Mouse (Mus musculus): ENCODE data around the gene Abhd8. TPM values are rescaled to one million over a fixed set of nuclear protein-coding genes. Genes with fewer than 3 reads are reported as not detected.

The Abhd8 gene
- polyA plus RNA-seq, 1 experiment = 475 TPM

DNA sequence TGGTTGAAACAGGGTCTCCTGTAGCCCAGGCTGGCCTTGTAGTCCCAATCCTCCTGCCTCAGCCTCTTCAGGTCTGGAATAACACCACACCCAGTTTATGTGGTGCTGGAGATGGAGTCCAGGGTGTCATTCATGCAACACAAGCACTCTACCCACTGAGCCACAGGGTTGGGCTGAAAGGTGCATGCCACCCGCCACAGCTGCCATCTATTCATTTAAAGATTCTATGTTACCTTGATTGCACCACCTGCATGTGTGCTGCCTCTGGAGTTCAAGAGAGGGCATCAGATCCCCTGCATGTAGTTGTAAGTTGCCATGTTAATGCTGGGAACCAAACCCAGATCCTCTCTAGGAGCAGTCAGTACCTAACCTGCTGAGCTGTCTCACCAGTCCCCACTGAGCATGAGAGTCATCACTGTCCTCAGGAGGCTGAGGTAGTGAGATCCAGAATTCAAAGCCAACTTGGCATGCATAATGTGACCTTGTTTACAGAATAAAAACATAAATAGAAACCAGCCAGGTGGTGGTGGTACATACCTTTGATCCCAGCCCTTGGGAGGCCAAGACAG, 33.7 kb upstream of the Abhd8 start:
- Histone ChIP-seq H3K4me1 (ENCODE audit: control insufficient read depth, insufficient read depth, low read length) (no peaks in the 10 kb centered on the region), H3K4me3 (ENCODE audit: insufficient read depth, low read length) (no peak overlapping the region), H3K27ac (ENCODE audit: insufficient read depth, low read length) (no peak overlapping the region)
- TF ChIP-seq CTCF (IDR thresholded peaks at IDR 0.05; ENCODE audit: extremely low read depth, insufficient read depth, low read length) = no peak
- no peak for TF ChIP-seq POLR2A (IDR thresholded peaks at IDR 0.05; ENCODE audit: extremely low read depth, insufficient read depth, low read length)

DNA sequence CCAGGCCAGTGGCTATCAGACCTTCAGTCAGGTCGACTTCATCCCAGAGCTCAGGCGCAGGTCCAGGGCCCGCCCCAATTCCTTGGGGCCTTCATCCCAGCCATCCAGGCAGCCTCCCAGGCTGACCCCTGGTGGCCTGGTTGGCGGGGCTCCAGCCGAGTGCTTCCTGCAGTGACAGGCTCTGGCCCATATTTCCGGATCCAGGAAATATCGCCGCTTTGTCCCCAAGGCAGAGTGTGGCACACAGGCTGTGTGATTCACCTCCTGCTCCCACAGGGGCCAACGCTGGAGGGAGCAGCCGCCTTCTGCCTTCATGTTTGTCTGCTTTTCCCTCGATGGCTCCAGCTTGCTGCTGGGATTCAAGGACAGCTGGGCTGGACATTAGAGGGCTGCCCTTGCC, 33.0 kb upstream of the Abhd8 start:
- H3K27ac ChIP-seq (ENCODE audit: insufficient read depth, low read length) = no peak overlapping the region
- TF ChIP-seq CTCF (IDR thresholded peaks at IDR 0.05; ENCODE audit: extremely low read depth, insufficient read depth, low read length) (no peak), POLR2A (IDR thresholded peaks at IDR 0.05; ENCODE audit: extremely low read depth, insufficient read depth, low read length) (no peak)
- H3K4me3 ChIP-seq (ENCODE audit: insufficient read depth, low read length) = no peak overlapping the region
- H3K4me1 ChIP-seq (ENCODE audit: control insufficient read depth, insufficient read depth, low read length) = no peaks in the 10 kb centered on the region

DNA sequence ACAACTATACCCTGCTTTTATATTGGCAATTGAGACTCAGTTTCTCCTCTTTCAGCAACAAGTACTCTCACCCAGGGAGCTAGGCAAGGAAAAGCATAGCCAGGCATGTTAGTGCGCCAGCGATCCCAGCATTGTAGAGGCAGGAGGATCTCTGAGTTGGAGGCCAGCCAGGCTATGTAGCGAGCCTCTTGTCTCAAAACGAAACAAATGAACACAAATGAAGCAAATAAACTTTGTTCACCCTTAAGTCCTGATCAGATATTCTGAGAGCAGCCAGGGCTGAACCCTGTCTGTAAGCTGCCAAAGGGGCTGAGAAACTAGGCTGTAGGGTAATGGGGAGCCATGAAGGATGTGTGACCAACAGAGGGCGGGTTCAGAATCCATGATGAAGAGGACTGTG, 32.4 kb upstream of the Abhd8 start:
- H3K27ac ChIP-seq (ENCODE audit: insufficient read depth, low read length) = no peak overlapping the region
- TF ChIP-seq CTCF (IDR thresholded peaks at IDR 0.05; ENCODE audit: extremely low read depth, insufficient read depth, low read length) (no peak), POLR2A (IDR thresholded peaks at IDR 0.05; ENCODE audit: extremely low read depth, insufficient read depth, low read length) (no peak)
- no peak overlapping the region for H3K4me3 ChIP-seq (ENCODE audit: insufficient read depth, low read length)
- no peaks in the 10 kb centered on the region for H3K4me1 ChIP-seq (ENCODE audit: control insufficient read depth, insufficient read depth, low read length)

DNA sequence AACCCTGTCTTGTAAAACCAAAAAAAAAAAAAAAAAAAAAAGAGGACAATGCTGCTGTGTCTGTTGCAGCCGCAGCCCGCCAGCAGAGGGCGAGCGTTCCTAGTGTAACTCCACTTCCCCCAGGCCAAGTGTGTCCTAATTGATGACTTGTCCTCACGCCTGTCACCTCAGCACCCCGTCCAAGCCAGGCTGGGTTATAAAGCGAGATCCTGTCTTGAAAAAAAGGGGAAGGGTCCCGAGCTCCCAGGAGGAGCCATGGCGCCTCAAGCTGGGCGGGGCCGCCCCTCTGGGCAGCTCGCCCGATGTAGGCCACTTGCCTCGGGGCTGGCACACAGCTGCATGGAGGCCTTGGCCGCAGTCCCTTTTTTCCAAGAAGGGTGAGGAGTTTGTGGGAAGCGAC, 31.6 kb upstream of the Abhd8 start:
- no peak overlapping the region for H3K27ac ChIP-seq (ENCODE audit: insufficient read depth, low read length)
- H3K4me1 ChIP-seq (ENCODE audit: control insufficient read depth, insufficient read depth, low read length) = no peaks in the 10 kb centered on the region
- TF ChIP-seq CTCF (IDR thresholded peaks at IDR 0.05; ENCODE audit: extremely low read depth, insufficient read depth, low read length) (peak; percentile 55), POLR2A (IDR thresholded peaks at IDR 0.05; ENCODE audit: extremely low read depth, insufficient read depth, low read length) (no peak)
- no peak overlapping the region for H3K4me3 ChIP-seq (ENCODE audit: insufficient read depth, low read length)

DNA sequence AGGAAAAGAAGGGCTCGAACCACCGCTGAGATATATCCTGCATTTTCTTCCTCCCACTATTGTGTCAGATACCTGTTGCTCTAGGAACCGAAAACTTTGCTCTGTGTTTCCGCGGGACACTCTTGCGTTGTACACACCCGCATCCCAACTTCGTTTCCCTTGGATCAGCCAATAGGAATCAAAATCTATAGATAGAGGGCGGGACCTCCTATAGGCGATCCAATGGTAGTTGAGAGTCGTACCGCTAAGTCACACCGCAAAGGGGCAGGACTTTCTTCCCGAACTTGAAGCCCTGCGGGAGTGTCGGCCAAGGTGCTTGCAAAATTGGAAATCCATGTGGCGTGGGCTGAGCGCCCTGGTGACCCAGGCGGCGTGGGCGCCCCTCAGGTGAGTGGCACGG, 25.0 kb upstream of the Abhd8 start:
- H3K4me1 ChIP-seq (ENCODE audit: control insufficient read depth, insufficient read depth, low read length) = peaks cover 5% of the 10 kb centered on the region; the same call in 1 of the 2 replicates
- no peak for TF ChIP-seq CTCF (IDR thresholded peaks at IDR 0.05; ENCODE audit: extremely low read depth, insufficient read depth, low read length)
- peak; percentile 89 for TF ChIP-seq POLR2A (IDR thresholded peaks at IDR 0.05; ENCODE audit: extremely low read depth, insufficient read depth, low read length)
- H3K4me3 ChIP-seq (ENCODE audit: insufficient read depth, low read length) = peak overlapping the region; percentile 78
- H3K27ac ChIP-seq (ENCODE audit: insufficient read depth, low read length) = no peak overlapping the region

DNA sequence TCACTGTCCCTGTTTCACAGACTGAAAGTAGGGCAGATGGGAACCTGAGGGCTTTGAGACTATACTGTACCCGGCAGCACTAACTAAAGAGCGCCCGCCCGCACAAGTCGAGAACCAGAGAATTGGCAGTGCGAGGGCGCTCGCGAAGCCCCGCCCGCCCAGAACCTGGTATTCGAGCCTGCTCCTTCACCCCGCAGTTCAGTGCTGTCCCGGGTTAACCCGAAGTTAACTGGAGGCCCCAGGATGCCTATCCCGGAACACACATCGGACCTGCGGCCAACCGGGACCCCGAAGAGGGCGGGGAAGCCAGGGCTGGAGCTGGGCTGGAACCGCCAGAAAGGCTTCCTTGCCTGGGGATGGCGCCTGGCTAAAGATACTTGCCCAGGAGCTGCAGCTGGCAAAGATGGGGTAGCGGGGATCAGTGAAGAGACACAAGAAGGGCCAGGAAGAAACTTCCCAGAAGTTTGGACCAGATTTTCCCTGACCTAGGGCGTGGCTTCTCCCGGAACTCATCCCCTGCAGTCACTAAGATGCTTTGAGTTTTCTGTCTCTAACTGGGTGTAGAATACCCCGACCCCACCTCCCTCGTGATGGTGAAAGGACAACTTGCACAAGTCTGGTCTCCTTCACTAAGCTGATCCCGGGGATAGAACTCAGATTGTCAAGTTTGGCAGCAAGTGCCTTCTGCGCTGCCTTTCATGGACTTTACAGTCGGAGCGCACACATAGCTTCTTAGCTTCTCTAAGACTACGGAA, 24.4 kb upstream of the Abhd8 start, which contains the start of gene Gtpbp3:
Gene Gtpbp3, plus strand, starts transcription at position 413 of the 755 bp plus-strand sequence.
- TF ChIP-seq POLR2A (IDR thresholded peaks at IDR 0.05; ENCODE audit: extremely low read depth, insufficient read depth, low read length) = no peak
- no peak for TF ChIP-seq CTCF (IDR thresholded peaks at IDR 0.05; ENCODE audit: extremely low read depth, insufficient read depth, low read length)
- peak within 1 kb of the TSS; percentile 78 for H3K4me3 ChIP-seq (ENCODE audit: insufficient read depth, low read length)
- H3K27ac ChIP-seq (ENCODE audit: insufficient read depth, low read length) = no peak within 1 kb of the TSS
- H3K4me1 ChIP-seq (ENCODE audit: control insufficient read depth, insufficient read depth, low read length) = peaks cover 5% of the 10 kb centered on the region; the same call in 1 of the 2 replicates

DNA sequence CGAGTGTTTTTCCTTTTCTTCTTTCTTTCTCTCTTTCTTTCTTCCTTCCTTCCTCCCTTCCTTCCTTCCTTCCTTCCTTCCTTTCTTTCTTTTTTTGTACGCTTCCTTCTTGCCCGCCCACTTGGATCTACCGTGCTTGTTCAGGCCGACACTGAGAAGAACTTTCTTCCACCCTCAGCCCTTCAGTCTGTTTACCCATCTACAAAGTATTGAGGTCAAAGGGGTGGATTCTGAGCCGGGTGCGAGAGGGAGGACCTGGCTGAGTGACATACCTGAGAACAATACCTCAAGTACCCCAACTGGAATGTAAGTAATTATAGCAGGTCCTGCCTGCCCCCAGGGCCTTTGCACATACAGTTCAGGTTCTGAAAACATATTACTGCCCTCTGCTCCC, 22.7 kb upstream of the Abhd8 start:
- TF ChIP-seq CTCF (IDR thresholded peaks at IDR 0.05; ENCODE audit: extremely low read depth, insufficient read depth, low read length) (no peak), POLR2A (IDR thresholded peaks at IDR 0.05; ENCODE audit: extremely low read depth, insufficient read depth, low read length) (no peak)
- Histone ChIP-seq H3K4me3 (ENCODE audit: insufficient read depth, low read length) (peak overlapping the region; percentile 88), H3K4me1 (ENCODE audit: control insufficient read depth, insufficient read depth, low read length) (peaks cover 5% of the 10 kb centered on the region; the same call in 1 of the 2 replicates), H3K27ac (ENCODE audit: insufficient read depth, low read length) (no peak overlapping the region)

DNA sequence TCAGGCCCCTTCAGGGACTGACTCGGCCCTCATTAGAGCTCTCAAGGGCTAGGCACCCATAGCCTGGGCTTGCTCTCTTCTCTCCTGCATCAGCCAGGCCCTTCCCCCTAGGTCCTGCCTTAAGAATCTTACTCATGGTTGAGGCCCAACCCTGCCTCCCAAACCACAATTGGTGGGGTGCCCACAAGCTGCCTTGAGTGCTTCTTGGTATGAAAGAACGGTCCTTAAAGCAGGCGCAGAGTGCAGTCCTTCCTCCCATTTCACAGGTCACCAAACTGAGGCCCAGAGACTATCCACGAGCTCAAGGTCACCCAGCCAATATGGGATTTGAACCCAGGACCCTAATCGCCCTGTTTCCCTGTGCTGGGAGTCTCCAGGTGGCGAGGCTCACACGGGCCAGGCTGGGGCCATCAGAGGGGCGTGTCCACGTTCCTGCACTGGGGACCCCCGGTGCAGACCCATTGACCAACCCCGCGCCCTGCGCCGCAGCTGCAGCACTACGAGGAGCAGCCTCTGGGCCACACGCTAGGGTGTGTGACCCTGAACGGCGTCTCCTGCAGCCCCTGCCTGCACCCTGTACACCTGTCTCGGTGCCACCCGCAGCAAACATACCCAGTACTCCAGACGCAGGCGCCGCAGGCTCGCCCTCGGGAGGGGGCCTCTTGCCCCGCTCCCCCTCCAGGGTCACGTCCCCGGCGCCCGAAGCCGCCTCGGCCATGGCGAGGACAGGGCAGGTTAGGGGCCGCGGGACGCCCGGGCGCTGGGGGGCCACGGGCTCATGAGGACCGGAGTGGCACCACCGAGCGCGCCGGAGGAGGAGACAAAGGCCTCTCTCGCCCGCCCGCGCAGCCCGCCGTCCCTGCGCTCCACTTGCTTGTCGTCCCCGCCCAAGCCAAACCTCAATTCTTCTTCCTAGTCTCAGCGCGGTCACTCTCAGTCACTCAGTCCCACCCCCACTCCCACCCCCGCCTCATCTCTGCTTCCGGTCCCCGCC, 22.0 kb upstream of the Abhd8 start, which contains the start of gene Ano8:
Gene Ano8, minus strand, starts transcription at position 822 of the 994 bp plus-strand sequence.
- Histone ChIP-seq H3K27ac (ENCODE audit: insufficient read depth, low read length) (peak within 1 kb of the TSS; percentile 88; the same call in 1 of the 2 replicates), H3K4me1 (ENCODE audit: control insufficient read depth, insufficient read depth, low read length) (peaks cover 5% of the 10 kb centered on the region; the same call in 1 of the 2 replicates)

DNA sequence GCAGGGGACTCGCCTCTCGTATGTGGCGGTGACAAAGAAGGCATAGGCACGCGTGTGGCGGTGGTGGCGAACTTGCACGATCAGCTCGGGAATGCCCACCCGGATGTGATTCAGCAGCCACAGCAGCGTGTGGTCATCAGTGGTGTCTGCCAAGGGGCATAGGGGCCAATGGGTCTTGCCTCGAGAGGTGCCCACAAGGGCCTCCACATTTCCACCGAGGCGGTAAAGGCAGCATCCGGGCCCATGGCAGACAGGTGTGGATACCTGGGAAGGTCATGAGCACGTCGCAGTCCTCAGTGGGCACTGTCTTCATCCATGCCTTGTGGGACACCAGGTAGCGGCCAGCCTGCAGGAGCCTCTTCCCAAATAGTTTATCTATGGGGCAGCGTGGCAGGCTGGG, 21.3 kb upstream of the Abhd8 start:
- Histone ChIP-seq H3K4me1 (ENCODE audit: control insufficient read depth, insufficient read depth, low read length) (peaks cover 5% of the 10 kb centered on the region; the same call in 1 of the 2 replicates), H3K27ac (ENCODE audit: insufficient read depth, low read length) (no peak overlapping the region), H3K4me3 (ENCODE audit: insufficient read depth, low read length) (peak overlapping the region; percentile 88; the same call in 1 of the 2 replicates)
- TF ChIP-seq POLR2A (IDR thresholded peaks at IDR 0.05; ENCODE audit: extremely low read depth, insufficient read depth, low read length) = no peak
- no peak for TF ChIP-seq CTCF (IDR thresholded peaks at IDR 0.05; ENCODE audit: extremely low read depth, insufficient read depth, low read length)

More for the DNA sequence above, 22.0 kb upstream of the Abhd8 start, which contains the start of gene Ano8:
- peak within 1 kb of the TSS; percentile 88 for H3K4me3 ChIP-seq (ENCODE audit: insufficient read depth, low read length)
- TF ChIP-seq CTCF (IDR thresholded peaks at IDR 0.05; ENCODE audit: extremely low read depth, insufficient read depth, low read length) = no peak
- TF ChIP-seq POLR2A (IDR thresholded peaks at IDR 0.05; ENCODE audit: extremely low read depth, insufficient read depth, low read length) = peak; percentile 47; the same call in 1 of the 2 replicates
